Mouse (Mus musculus) frontal cortex, postnatal 14 days (tissue): ENCODE measurements around the gene 1810037I17Rik.
A peak's percentile ranks its signal among the peaks of the same experiment; 100 is the strongest.

Experiments used
- DNase-seq, 2 experiments: peaks; one replicate each; pipeline ENCODE4 v3.0.0; 2022; ENCODE audit warnings: low spot score in 2 of 2

1810037I17Rik gene

GRCm38 (mm10) chr3:122924009-122924914 is at the start of gene 1810037I17Rik:
Gene 1810037I17Rik, plus strand, starts transcription at chr3:122924203.
- peak; percentile 92 to 94 for DNase-seq

- DNase-seq: no peak
These were observed 47.1 kb upstream of the 1810037I17Rik start for GRCm38 (mm10) chr3:122876870-122877269.

- DNase-seq: no peak
These were observed 46.5 kb upstream of the 1810037I17Rik start for GRCm38 (mm10) chr3:122877543-122877942.

GRCm38 (mm10) chr3:122878705-122879315 is 45.2 kb upstream of the 1810037I17Rik start:
- no peak for DNase-seq

- no peak for DNase-seq
These were observed 36.3 kb upstream of the 1810037I17Rik start for GRCm38 (mm10) chr3:122887505-122888301.

- no peak for DNase-seq
These were observed 35.6 kb upstream of the 1810037I17Rik start for GRCm38 (mm10) chr3:122888371-122888819.

- DNase-seq: no peak
These were observed 29.2 kb upstream of the 1810037I17Rik start, which contains the start of gene Fabp2 for GRCm38 (mm10) chr3:122894772-122895171. Gene Fabp2, plus strand, starts transcription at chr3:122895072.

GRCm38 (mm10) chr3:122895189-122895731 is 28.7 kb upstream of the 1810037I17Rik start:
- no peak for DNase-seq

- no peak for DNase-seq
These were observed 25.7 kb upstream of the 1810037I17Rik start for GRCm38 (mm10) chr3:122898254-122898653.

GRCm38 (mm10) chr3:122903746-122904433 is 20.1 kb upstream of the 1810037I17Rik start:
- DNase-seq: peak in 1 of 2 experiments; percentile 35

- DNase-seq: no peak
These were observed 16.2 kb upstream of the 1810037I17Rik start for GRCm38 (mm10) chr3:122907841-122908240.

GRCm38 (mm10) chr3:122915493-122915892 is 8.5 kb upstream of the 1810037I17Rik start:
- no peak for DNase-seq

GRCm38 (mm10) chr3:122916191-122916680 is 7.8 kb upstream of the 1810037I17Rik start:
- DNase-seq: no peak

GRCm38 (mm10) chr3:122918672-122919071 is 5.3 kb upstream of the 1810037I17Rik start:
- DNase-seq: no peak

GRCm38 (mm10) chr3:122919260-122919659 is 4.7 kb upstream of the 1810037I17Rik start, which contains the start of gene Gm10959:
Gene Gm10959, minus strand, starts transcription at chr3:122919360.
- DNase-seq: no peak

- no peak for DNase-seq
These were observed 3.2 kb upstream of the 1810037I17Rik start for GRCm38 (mm10) chr3:122920572-122921435.

- no peak for DNase-seq
These were observed 2.1 kb upstream of the 1810037I17Rik start for GRCm38 (mm10) chr3:122921676-122922527.

GRCm38 (mm10) chr3:122923147-122923546 is 856 bp upstream of the 1810037I17Rik start:
- no peak for DNase-seq

GRCm38 (mm10) chr3:122929723-122930122 is 5.7 kb downstream of the 1810037I17Rik start:
- no peak for DNase-seq
